Comparison of ENCODE assay signal across 11 mouse cellular contexts in genomic region chr14:34908804-34909203, GRCm38 (mm10).
DNase-seq lines count a peak whose midpoint lies in the region; ATAC-seq lines count a peak whose summit lies in the region.
"Had no signal": no experiment of that assay in that cellular context is flagged by ENCODE, and none has a peak within 500 bp of the region (broad histone marks: within the 10 kb centered on the region; RNA-seq: fewer than 3 reads in every experiment).

No protein-coding gene starts in this region.

- H3K27ac ChIP-seq in forebrain, embryonic 16.5 days (ENCODE audit: low read length), result no peak overlapping the region
- peak overlapping the region; percentile 64 for H3K27ac ChIP-seq in midbrain, embryonic 13.5 days

- no peak overlapping the region for H3K4me2 ChIP-seq in forebrain, embryonic 16.5 days (ENCODE audit: low read length)
- no peak overlapping the region for H3K4me2 ChIP-seq in midbrain, embryonic 13.5 days (replicated peaks)

- no peaks in the 10 kb centered on the region for H3K36me3 ChIP-seq in forebrain, embryonic 16.5 days (ENCODE audit: control insufficient read depth, insufficient read depth)
- no peaks in the 10 kb centered on the region for H3K36me3 ChIP-seq in midbrain, embryonic 13.5 days

- H3K9ac ChIP-seq in forebrain, embryonic 16.5 days (replicated peaks; ENCODE audit: low read depth, low read length), result no peak overlapping the region; the same call in 1 of the 2 replicates
- no peak overlapping the region; the same call in 1 of the 2 replicates for H3K9ac ChIP-seq in midbrain, embryonic 13.5 days (replicated peaks)
- H3K9ac ChIP-seq: liver, postnatal 0 days had no signal

- peak; percentile 73 for ATAC-seq in forebrain, embryonic 16.5 days
- ATAC-seq in midbrain, embryonic 13.5 days, result peak; percentile 85
- ATAC-seq in erythroid progenitor cell, adult 5-6 weeks (replicated peaks; ENCODE audit: low FRiP score, poor library complexity, severe bottlenecking), result no peak
- ATAC-seq: intestine, postnatal 0 days; liver, postnatal 0 days had no signal

- peaks cover 15% of the 10 kb centered on the region for H3K4me1 ChIP-seq in forebrain, embryonic 16.5 days (replicated peaks; ENCODE audit: control insufficient read depth, insufficient read depth, low read length)
- peaks cover 32% of the 10 kb centered on the region for H3K4me1 ChIP-seq in midbrain, embryonic 13.5 days (replicated peaks)

- WGBS in forebrain, embryonic 16.5 days, result 2% methylated on average over 4 of the region's 4 CpGs
- 4% methylated on average over 4 of the region's 4 CpGs for WGBS in midbrain, embryonic 13.5 days

- peak; percentile 37 to 56 for DNase-seq in right cerebral cortex, postnatal 10 days (ENCODE audit: low spot score in 2 of 2)
- DNase-seq in right cerebral cortex, postnatal 36 days (ENCODE audit: low spot score in 2 of 2), result no peak
- peak; percentile 56 for DNase-seq in retina, postnatal 7 days (ENCODE audit: low read depth, low spot score)
- DNase-seq in T-cell, adult 2 months (ENCODE audit: low spot score), result no peak
- DNase-seq: cerebellum, postnatal 36 days; kidney, postnatal 14 days; liver, postnatal 0 days had no signal

- H3K27me3 ChIP-seq in forebrain, embryonic 16.5 days (replicated peaks; ENCODE audit: control insufficient read depth, insufficient read depth, low read length), result no peaks in the 10 kb centered on the region
- no peaks in the 10 kb centered on the region for H3K27me3 ChIP-seq in midbrain, embryonic 13.5 days

- no peak overlapping the region for H3K4me3 ChIP-seq in forebrain, embryonic 16.5 days (replicated peaks; ENCODE audit: low read length)
- no peak overlapping the region for H3K4me3 ChIP-seq in midbrain, embryonic 13.5 days (replicated peaks)

- no peaks in the 10 kb centered on the region for H3K9me3 ChIP-seq in forebrain, embryonic 16.5 days (ENCODE audit: control insufficient read depth, low read length)
- H3K9me3 ChIP-seq in midbrain, embryonic 13.5 days, result no peaks in the 10 kb centered on the region

Comparison
In these comparisons a context has a peak if more than half of its experiments do, and no peak if none do; other contexts are left out.
1. DNase-seq: peak in right cerebral cortex, postnatal 10 days (2 of 2) and retina, postnatal 7 days (single experiment); none in right cerebral cortex, postnatal 36 days (0 of 2) and T-cell, adult 2 months (single experiment).